Mouse (Mus musculus) neural tube, embryonic 13.5 days (tissue): ENCODE results near the gene Slc2a13. TPM values are rescaled to one million over a fixed set of nuclear protein-coding genes. Genes with fewer than 3 reads are reported as not detected.

ENCODE experiments used
- ATAC-seq: fragments of 200-750 bp; cut with Nextera tagmentation; 2 replicates; pipeline ENCODE4 v1.8.0; 2017; ENCODE audit warnings: low read depth, mild to moderate bottlenecking, moderate TSS enrichment, moderate library complexity
- H3K27ac ChIP-seq: fragments of 300-500 bp; sonication (generic); replicated peaks from 2 replicates; pipeline ENCODE4 v1.5.1; 2015; ENCODE audit warnings: moderate library complexity, mild to moderate bottlenecking, inconsistent platforms
- H3K27me3 ChIP-seq: fragments of 300-500 bp; sonication (generic); 2 replicates; pipeline ENCODE4 v1.6.1; 2015; ENCODE audit warnings: mild to moderate bottlenecking, inconsistent platforms
- H3K36me3 ChIP-seq: fragments of 300-500 bp; sonication (generic); 2 replicates; pipeline ENCODE4 v1.6.1; 2015; ENCODE audit warnings: mild to moderate bottlenecking, inconsistent platforms
- H3K4me1 ChIP-seq: fragments of 300-500 bp; sonication (generic); replicated peaks from 2 replicates; pipeline ENCODE4 v1.6.1; 2015; ENCODE audit warnings: inconsistent platforms
- H3K4me2 ChIP-seq: fragments of 300-500 bp; sonication (generic); 2 replicates; pipeline ENCODE4 v1.6.1; 2015; ENCODE audit warnings: inconsistent platforms, mild to moderate bottlenecking, moderate library complexity
- H3K4me3 ChIP-seq: fragments of 300-500 bp; sonication (generic); 2 replicates; pipeline ENCODE4 v1.5.1; 2015; ENCODE audit warnings: mild to moderate bottlenecking, inconsistent platforms
- H3K9ac ChIP-seq: fragments of 300-500 bp; sonication (generic); 2 replicates; pipeline ENCODE4 v1.6.1; 2015; ENCODE audit warnings: moderate library complexity, mild to moderate bottlenecking, inconsistent platforms
- H3K9me3 ChIP-seq: fragments of 300-500 bp; sonication (generic); 2 replicates; pipeline ENCODE4 v1.6.1; 2016; ENCODE audit warnings: inconsistent platforms
- WGBS: fragments of 180-500 bp; shearing (Covaris S2); methylation state at CpG from one replicate; pipeline ENCODE4 v1.1.7; 2015; 5-methylcytosine and 5-hydroxymethylcytosine counted together
- polyA plus RNA-seq: library from polyadenylated mRNA; unstranded; fragments of >200 nt; fragmentation: Nextera tagmentation; extraction: Ambion mirVana; gene quantifications from 2 replicates; pipeline ENCODE4 v1.2.1, GENCODE M21; 2015

Slc2a13 gene
- polyA plus RNA-seq = 2.1 and 2.5 TPM in 2 replicates

- peak within 1 kb of the TSS; percentile 88 for H3K27ac ChIP-seq
- H3K4me2 ChIP-seq = peak within 1 kb of the TSS; percentile 91
- peak; percentile 96 for ATAC-seq
- H3K27me3 ChIP-seq = peaks cover 19% of the 10 kb centered on the region
- H3K9me3 ChIP-seq = no peaks in the 10 kb centered on the region
- WGBS = under 1% methylated on average over 18 of the region's 26 CpGs
- no peaks in the 10 kb centered on the region for H3K36me3 ChIP-seq
- peaks cover 38% of the 10 kb centered on the region for H3K4me1 ChIP-seq
- H3K4me3 ChIP-seq = peak within 1 kb of the TSS; percentile 72
- peak within 1 kb of the TSS; percentile 89 for H3K9ac ChIP-seq
These were observed at the start of gene Slc2a13 for GRCm38 (mm10) chr15:91573111-91573538. Gene Slc2a13 (minus strand): TSS chr15:91573261.

GRCm38 (mm10) chr15:91616016-91616415 is 43.0 kb upstream of the Slc2a13 start:
- WGBS = 89% methylated on average over 12 of the region's 12 CpGs

GRCm38 (mm10) chr15:91615532-91615931 is 42.5 kb upstream of the Slc2a13 start:
- Histone ChIP-seq H3K9me3 (no peaks in the 10 kb centered on the region), H3K27me3 (no peaks in the 10 kb centered on the region), H3K27ac (no peak overlapping the region), H3K4me3 (no peak overlapping the region), H3K36me3 (no peaks in the 10 kb centered on the region), H3K4me1 (no peaks in the 10 kb centered on the region), H3K9ac (no peak overlapping the region), H3K4me2 (no peak overlapping the region)
- no peak for ATAC-seq
- 91% methylated on average over 4 of the region's 4 CpGs for WGBS

More at GRCm38 (mm10) chr15:91616016-91616415, 43.0 kb upstream of the Slc2a13 start:
- H3K4me3 ChIP-seq = no peak overlapping the region
- no peaks in the 10 kb centered on the region for H3K36me3 ChIP-seq
- no peaks in the 10 kb centered on the region for H3K9me3 ChIP-seq
- no peaks in the 10 kb centered on the region for H3K27me3 ChIP-seq
- H3K9ac ChIP-seq = no peak overlapping the region
- no peak for ATAC-seq
- no peaks in the 10 kb centered on the region for H3K4me1 ChIP-seq
- no peak overlapping the region for H3K27ac ChIP-seq
- no peak overlapping the region for H3K4me2 ChIP-seq

- no peaks in the 10 kb centered on the region for H3K36me3 ChIP-seq
- H3K9me3 ChIP-seq = no peaks in the 10 kb centered on the region
- no peak overlapping the region for H3K27ac ChIP-seq
- no peaks in the 10 kb centered on the region for H3K4me1 ChIP-seq
- WGBS = 86% methylated on average over 11 of the region's 11 CpGs
- H3K4me3 ChIP-seq = no peak overlapping the region
- no peaks in the 10 kb centered on the region for H3K27me3 ChIP-seq
- no peak overlapping the region for H3K4me2 ChIP-seq
- H3K9ac ChIP-seq = no peak overlapping the region
- ATAC-seq = no peak
These were observed 41.1 kb upstream of the Slc2a13 start for GRCm38 (mm10) chr15:91613981-91614665.

GRCm38 (mm10) chr15:91609713-91610112 is 36.7 kb upstream of the Slc2a13 start:
- Histone ChIP-seq H3K27me3 (no peaks in the 10 kb centered on the region), H3K4me1 (no peaks in the 10 kb centered on the region), H3K27ac (no peak overlapping the region), H3K9ac (no peak overlapping the region), H3K4me3 (no peak overlapping the region), H3K36me3 (no peaks in the 10 kb centered on the region), H3K9me3 (no peaks in the 10 kb centered on the region), H3K4me2 (no peak overlapping the region)
- ATAC-seq = no peak
- 32% methylated on average over 8 of the region's 8 CpGs for WGBS

GRCm38 (mm10) chr15:91608811-91609210 is 35.8 kb upstream of the Slc2a13 start:
- H3K9ac ChIP-seq = no peak overlapping the region
- H3K9me3 ChIP-seq = no peaks in the 10 kb centered on the region
- H3K27me3 ChIP-seq = no peaks in the 10 kb centered on the region
- H3K27ac ChIP-seq = no peak overlapping the region
- H3K4me1 ChIP-seq = no peaks in the 10 kb centered on the region
- no peak overlapping the region for H3K4me3 ChIP-seq
- no peak for ATAC-seq
- H3K4me2 ChIP-seq = no peak overlapping the region
- no peaks in the 10 kb centered on the region for H3K36me3 ChIP-seq
- WGBS = 83% methylated on average over 2 of the region's 2 CpGs

- H3K9me3 ChIP-seq = no peaks in the 10 kb centered on the region
- no peak overlapping the region for H3K4me3 ChIP-seq
- H3K36me3 ChIP-seq = no peaks in the 10 kb centered on the region
- H3K27ac ChIP-seq = no peak overlapping the region
- H3K4me1 ChIP-seq = no peaks in the 10 kb centered on the region
- H3K9ac ChIP-seq = no peak overlapping the region
- no peak overlapping the region for H3K4me2 ChIP-seq
- H3K27me3 ChIP-seq = no peaks in the 10 kb centered on the region
- ATAC-seq = no peak
- 83% methylated on average over 7 of the region's 7 CpGs for WGBS
These were observed 28.1 kb upstream of the Slc2a13 start for GRCm38 (mm10) chr15:91601197-91601596.

GRCm38 (mm10) chr15:91597290-91597689 is 24.2 kb upstream of the Slc2a13 start:
- no peak overlapping the region for H3K27ac ChIP-seq
- H3K4me2 ChIP-seq = no peak overlapping the region
- ATAC-seq = no peak
- no peak overlapping the region for H3K9ac ChIP-seq
- H3K9me3 ChIP-seq = no peaks in the 10 kb centered on the region
- H3K4me1 ChIP-seq = no peaks in the 10 kb centered on the region
- no peaks in the 10 kb centered on the region for H3K27me3 ChIP-seq
- H3K36me3 ChIP-seq = no peaks in the 10 kb centered on the region
- 88% methylated on average over 5 of the region's 5 CpGs for WGBS
- H3K4me3 ChIP-seq = no peak overlapping the region

GRCm38 (mm10) chr15:91574492-91574891 is 1.4 kb upstream of the Slc2a13 start:
- Histone ChIP-seq H3K9ac (no peak overlapping the region), H3K27ac (no peak overlapping the region), H3K4me2 (no peak overlapping the region), H3K9me3 (no peaks in the 10 kb centered on the region), H3K4me3 (no peak overlapping the region), H3K27me3 (peaks cover 16% of the 10 kb centered on the region), H3K4me1 (peaks cover 38% of the 10 kb centered on the region), H3K36me3 (no peaks in the 10 kb centered on the region)
- ATAC-seq = no peak
- 38% methylated on average over 8 of the region's 8 CpGs for WGBS

- peaks cover 33% of the 10 kb centered on the region for H3K4me1 ChIP-seq
- peak overlapping the region; percentile 91 for H3K4me2 ChIP-seq
- H3K9ac ChIP-seq = peak overlapping the region; percentile 89
- peak; percentile 91 for ATAC-seq
- H3K27me3 ChIP-seq = peaks cover 19% of the 10 kb centered on the region
- peak overlapping the region; percentile 88 for H3K27ac ChIP-seq
- H3K36me3 ChIP-seq = no peaks in the 10 kb centered on the region
- peak overlapping the region; percentile 72 for H3K4me3 ChIP-seq
- H3K9me3 ChIP-seq = no peaks in the 10 kb centered on the region
- WGBS = under 1% methylated on average over 87 of the region's 91 CpGs
These were observed 516 bp downstream of the Slc2a13 start for GRCm38 (mm10) chr15:91572421-91573069.

GRCm38 (mm10) chr15:91571981-91572380 is 1.1 kb downstream of the Slc2a13 start:
- H3K9me3 ChIP-seq = no peaks in the 10 kb centered on the region
- peaks cover 19% of the 10 kb centered on the region for H3K27me3 ChIP-seq
- peak overlapping the region; percentile 72 for H3K4me3 ChIP-seq
- 7% methylated on average over 8 of the region's 8 CpGs for WGBS
- no peak overlapping the region for H3K27ac ChIP-seq
- peaks cover 32% of the 10 kb centered on the region for H3K4me1 ChIP-seq
- ATAC-seq = no peak
- no peaks in the 10 kb centered on the region for H3K36me3 ChIP-seq
- H3K9ac ChIP-seq = peak overlapping the region; percentile 89
- H3K4me2 ChIP-seq = peak overlapping the region; percentile 91

GRCm38 (mm10) chr15:91566784-91567183 is 6.3 kb downstream of the Slc2a13 start:
- no peak overlapping the region for H3K27ac ChIP-seq
- H3K4me2 ChIP-seq = no peak overlapping the region
- no peak for ATAC-seq
- H3K36me3 ChIP-seq = no peaks in the 10 kb centered on the region
- no peaks in the 10 kb centered on the region for H3K9me3 ChIP-seq
- no peak overlapping the region for H3K4me3 ChIP-seq
- peaks cover 18% of the 10 kb centered on the region for H3K27me3 ChIP-seq
- peaks cover 27% of the 10 kb centered on the region for H3K4me1 ChIP-seq
- no peak overlapping the region for H3K9ac ChIP-seq
- WGBS = 81% methylated on average over 8 of the region's 8 CpGs
